Mouse (Mus musculus): ENCODE data around the gene Adam1a. TPM values are rescaled to one million over a fixed set of nuclear protein-coding genes. Genes with fewer than 3 reads are reported as not detected.

The Adam1a gene
- polyA plus RNA-seq (2012; rRNA removed), result 1.5 and 1.6 TPM in 2 replicates
- polyA plus RNA-seq (2014; fragmentation: Nextera tagmentation; extraction: Ambion mirVana), result 0.20 and 0.28 TPM in 2 replicates

GRCm38 (mm10) chr5:121544910-121545792, at the start of gene Adam1a, which contains the start of gene Gm42878:
Adam1a (minus strand) TSS chr5:121545482.
Gm42878 (minus strand) TSS chr5:121545482.
- no peaks in the 10 kb centered on the region for H3K27me3 ChIP-seq (ENCODE audit: control insufficient read depth, insufficient read depth, low read length)
- WGBS (ENCODE audit: insufficient replicate concordance), result under 1% methylated on average over 54 of the region's 97 CpGs
- H3K4me1 ChIP-seq (replicated peaks; ENCODE audit: control insufficient read depth in 2 of 2, insufficient read depth in 2 of 2, low read length in 1 of 2), result peaks cover 22 to 25% of the 10 kb centered on the region in 2 experiments
- no peaks in the 10 kb centered on the region for H3K36me3 ChIP-seq (replicated peaks; ENCODE audit: control insufficient read depth, insufficient read depth, low read depth)
- DNase-seq (ENCODE audit: low read depth in 3 of 3, low spot score in 3 of 3) (peak in 1 of 3 experiments; percentile 40), ATAC-seq (ENCODE audit: insufficient read depth) (peak; percentile 75)
- TF ChIP-seq CTCF (IDR thresholded peaks at IDR 0.05; ENCODE audit: low read depth), result no peak
- TF ChIP-seq EP300 (IDR thresholded peaks at IDR 0.05; ENCODE audit: low read depth), result no peak
- no peaks in the 10 kb centered on the region for H3K9me3 ChIP-seq (ENCODE audit: control insufficient read depth, low read length)
- peak within 1 kb of the TSS; percentile 97 for H3K9ac ChIP-seq (replicated peaks)
- H3K27ac ChIP-seq, result peak within 1 kb of the TSS; percentile 72
- peak within 1 kb of the TSS; percentile 80 for H3K4me2 ChIP-seq (ENCODE audit: low read depth)
- peak within 1 kb of the TSS; percentile 79 to 97 for H3K4me3 ChIP-seq (ENCODE audit: insufficient read depth in 1 of 2, low read depth in 2 of 2, low read length in 2 of 2)

GRCm38 (mm10) chr5:121594714-121595313, 49.5 kb upstream of the Adam1a start:
- Histone ChIP-seq H3K9ac (replicated peaks) (no peak overlapping the region; the same call in 1 of the 2 replicates), H3K27ac (no peak overlapping the region), H3K4me2 (ENCODE audit: low read depth) (peak overlapping the region; percentile 93), H3K27me3 (ENCODE audit: control insufficient read depth, insufficient read depth, low read length) (no peaks in the 10 kb centered on the region), H3K36me3 (replicated peaks; ENCODE audit: control insufficient read depth, insufficient read depth, low read depth) (no peaks in the 10 kb centered on the region), H3K9me3 (ENCODE audit: control insufficient read depth, low read length) (no peaks in the 10 kb centered on the region), H3K4me3 (ENCODE audit: insufficient read depth in 1 of 2, low read depth in 2 of 2, low read length in 2 of 2) (no peak overlapping the region; a peak in 1 of 4 replicates), H3K4me1 (replicated peaks; ENCODE audit: control insufficient read depth in 2 of 2, insufficient read depth in 2 of 2, low read length in 1 of 2) (peaks cover 15 to 38% of the 10 kb centered on the region in 2 experiments)
- 65% methylated on average over 6 of the region's 6 CpGs for WGBS (ENCODE audit: insufficient replicate concordance)
- TF ChIP-seq EP300 (IDR thresholded peaks at IDR 0.05; ENCODE audit: low read depth) (no peak), CTCF (IDR thresholded peaks at IDR 0.05; ENCODE audit: low read depth) (no peak)
- ATAC-seq (ENCODE audit: insufficient read depth), result no peak
- no peak for DNase-seq (ENCODE audit: low read depth in 3 of 3, low spot score in 3 of 3)

- no peaks in the 10 kb centered on the region for H3K27me3 ChIP-seq (ENCODE audit: control insufficient read depth, insufficient read depth, low read length)
- no peaks in the 10 kb centered on the region for H3K9me3 ChIP-seq (ENCODE audit: control insufficient read depth, low read length)
- WGBS (ENCODE audit: insufficient replicate concordance), result 2% methylated on average over 47 of the region's 47 CpGs
- peak within 1 kb of the TSS; percentile 68 to 75 for H3K4me3 ChIP-seq (ENCODE audit: insufficient read depth in 1 of 2, low read depth in 2 of 2, low read length in 2 of 2)
- H3K27ac ChIP-seq, result peak within 1 kb of the TSS; percentile 90
- TF ChIP-seq CTCF (IDR thresholded peaks at IDR 0.05; ENCODE audit: low read depth) (peak; percentile 59), EP300 (IDR thresholded peaks at IDR 0.05; ENCODE audit: low read depth) (0 out of 2 replicates have a peak, but pooled peaks have one; percentile 12)
- no peaks in the 10 kb centered on the region for H3K36me3 ChIP-seq (replicated peaks; ENCODE audit: control insufficient read depth, insufficient read depth, low read depth)
- DNase-seq (ENCODE audit: low read depth in 3 of 3, low spot score in 3 of 3) (peak; percentile 70 to 77 (median 77)), ATAC-seq (ENCODE audit: insufficient read depth) (peak; percentile 91)
- H3K4me1 ChIP-seq (replicated peaks; ENCODE audit: control insufficient read depth in 2 of 2, insufficient read depth in 2 of 2, low read length in 1 of 2), result peaks cover 15 to 38% of the 10 kb centered on the region in 2 experiments
- H3K9ac ChIP-seq (replicated peaks), result peak within 1 kb of the TSS; percentile 83
- peak within 1 kb of the TSS; percentile 93 for H3K4me2 ChIP-seq (ENCODE audit: low read depth)
Measured at GRCm38 (mm10) chr5:121593451-121594401, 48.4 kb upstream of the Adam1a start, which contains the start of gene Aldh2. Aldh2 (minus strand) TSS chr5:121593824.

GRCm38 (mm10) chr5:121592816-121593407, 47.6 kb upstream of the Adam1a start:
- WGBS (ENCODE audit: insufficient replicate concordance), result 4% methylated on average over 33 of the region's 33 CpGs
- H3K27me3 ChIP-seq (ENCODE audit: control insufficient read depth, insufficient read depth, low read length), result no peaks in the 10 kb centered on the region
- H3K4me3 ChIP-seq (ENCODE audit: insufficient read depth in 1 of 2, low read depth in 2 of 2, low read length in 2 of 2), result peak overlapping the region; percentile 68 to 75
- no peaks in the 10 kb centered on the region for H3K36me3 ChIP-seq (replicated peaks; ENCODE audit: control insufficient read depth, insufficient read depth, low read depth)
- H3K9ac ChIP-seq (replicated peaks), result peak overlapping the region; percentile 83
- H3K4me1 ChIP-seq (replicated peaks; ENCODE audit: control insufficient read depth in 2 of 2, insufficient read depth in 2 of 2, low read length in 1 of 2), result peaks cover 15 to 40% of the 10 kb centered on the region in 2 experiments
- H3K27ac ChIP-seq, result peak overlapping the region; percentile 47; the same call in 1 of the 2 replicates
- TF ChIP-seq EP300 (IDR thresholded peaks at IDR 0.05; ENCODE audit: low read depth) (no peak), CTCF (IDR thresholded peaks at IDR 0.05; ENCODE audit: low read depth) (no peak)
- peak overlapping the region; percentile 93 for H3K4me2 ChIP-seq (ENCODE audit: low read depth)
- DNase-seq (ENCODE audit: low read depth in 3 of 3, low spot score in 3 of 3) (no peak), ATAC-seq (ENCODE audit: insufficient read depth) (peak; percentile 21)
- H3K9me3 ChIP-seq (ENCODE audit: control insufficient read depth, low read length), result no peaks in the 10 kb centered on the region

Measured in liver, embryonic 14.5 days (tissue).